Comparison of ENCODE assay signal across 30 mouse cellular contexts in the genomic region with DNA sequence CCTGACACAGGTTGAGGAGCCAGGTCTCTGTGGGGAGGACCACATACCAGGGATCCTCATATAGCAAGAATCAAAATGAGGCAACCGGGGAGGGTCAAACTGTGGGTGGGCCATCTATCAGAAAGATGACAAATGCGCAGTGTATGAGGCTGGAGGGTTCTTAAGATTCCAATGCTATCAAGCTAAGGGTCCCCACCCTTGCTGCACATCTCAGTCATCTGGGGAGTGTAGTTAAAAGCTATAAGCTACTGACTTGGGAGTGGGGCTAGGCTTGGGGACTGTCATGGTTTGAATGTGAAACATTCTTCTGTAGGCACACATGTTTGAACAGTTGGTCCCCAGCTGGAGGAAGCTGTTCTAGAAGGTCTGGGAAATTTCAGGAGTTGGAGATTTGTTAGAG.
DNase-seq lines count a peak whose midpoint lies in the region; ATAC-seq and TF ChIP-seq lines count a peak whose summit lies in the region.
"Had no signal": no experiment of that assay in that cellular context is flagged by ENCODE, and none has a peak within 500 bp of the region (broad histone marks: within the 10 kb centered on the region; RNA-seq: fewer than 3 reads in every experiment).

No protein-coding gene starts in this region.

- H3K36me3 ChIP-seq in heart, embryonic 12.5 days: no peaks in the 10 kb centered on the region
- H3K36me3 ChIP-seq in limb, embryonic 14.5 days (ENCODE audit: control insufficient read depth, insufficient read depth, low read length): no peaks in the 10 kb centered on the region
- no peaks in the 10 kb centered on the region for H3K36me3 ChIP-seq in limb, embryonic 10.5 days
- H3K36me3 ChIP-seq: embryonic facial prominence, embryonic 13.5 days; hindbrain, embryonic 13.5 days; limb, embryonic 12.5 days; neural tube, embryonic 12.5 days had no signal

- peak overlapping the region; percentile 36; the same call in 1 of the 2 replicates for H3K27ac ChIP-seq in heart, embryonic 12.5 days (ENCODE audit: poor library complexity, severe bottlenecking)
- H3K27ac ChIP-seq in limb, embryonic 14.5 days (replicated peaks; ENCODE audit: low read depth, low read length): no peak overlapping the region
- H3K27ac ChIP-seq in limb, embryonic 10.5 days: no peak overlapping the region
- H3K27ac ChIP-seq: embryonic facial prominence, embryonic 13.5 days; hindbrain, embryonic 13.5 days; limb, embryonic 12.5 days; neural tube, embryonic 12.5 days had no signal

- intact Hi-C loops in heart, postnatal 36 days (cut with DNase I): no loop called here
- intact Hi-C loops in heart, postnatal 10 days (cut with DNase I): no loop called here

- H3K4me1 ChIP-seq in heart, embryonic 12.5 days (replicated peaks): peaks cover 18% of the 10 kb centered on the region
- no peaks in the 10 kb centered on the region for H3K4me1 ChIP-seq in limb, embryonic 14.5 days (ENCODE audit: control insufficient read depth, insufficient read depth, low read length)
- H3K4me1 ChIP-seq in limb, embryonic 10.5 days: peaks cover 18% of the 10 kb centered on the region
- H3K4me1 ChIP-seq: embryonic facial prominence, embryonic 13.5 days had no signal

- no peak for DNase-seq in heart, postnatal 36 days
- DNase-seq in heart, postnatal 10 days: peak; percentile 9 to 29
- no peak for DNase-seq in heart, postnatal 4 days
- DNase-seq in limb, embryonic 14.5 days (ENCODE audit: low spot score): peak; percentile 13
- DNase-seq in limb, embryonic 10.5 days (ENCODE audit: low spot score): no peak
- DNase-seq in brain, adult 2 months (ENCODE audit: low read depth, low spot score): peak; percentile 45
- no peak for DNase-seq in thymus, postnatal 4 days
- DNase-seq: adrenal gland, postnatal 14 days; cerebellum, adult 11-12 months; cerebellum, adult 9-11 months; embryo, embryonic 11 days; gastrocnemius, postnatal 10 days; kidney, adult 11 months; kidney, postnatal 36 days; lung, postnatal 10 days; right cerebral cortex, adult 18-20 months; spleen, adult 18-20 months; thymus, adult 2 months; thymus, postnatal 36 days had no signal

- TF ChIP-seq POLR2A in limb, embryonic 14.5 days (IDR thresholded peaks at IDR 0.05; ENCODE audit: borderline replicate concordance, extremely low read depth, insufficient read depth, insufficient read length): no peak

- H3K9ac ChIP-seq in heart, embryonic 12.5 days: no peak overlapping the region
- no peak overlapping the region for H3K9ac ChIP-seq in limb, embryonic 14.5 days (ENCODE audit: low read depth, low read length, severe bottlenecking)
- H3K9ac ChIP-seq: embryonic facial prominence, embryonic 13.5 days; hindbrain, embryonic 13.5 days; limb, embryonic 12.5 days; neural tube, embryonic 12.5 days had no signal

- H3K9me3 ChIP-seq in heart, embryonic 12.5 days (replicated peaks): no peaks in the 10 kb centered on the region
- H3K9me3 ChIP-seq in limb, embryonic 14.5 days (ENCODE audit: control insufficient read depth, low read length): no peaks in the 10 kb centered on the region
- no peaks in the 10 kb centered on the region for H3K9me3 ChIP-seq in limb, embryonic 10.5 days (replicated peaks)
- H3K9me3 ChIP-seq: embryonic facial prominence, embryonic 13.5 days; hindbrain, embryonic 13.5 days; limb, embryonic 12.5 days; neural tube, embryonic 12.5 days had no signal

- no peaks in the 10 kb centered on the region for H3K27me3 ChIP-seq in heart, embryonic 12.5 days (replicated peaks)
- H3K27me3 ChIP-seq in limb, embryonic 14.5 days (ENCODE audit: control insufficient read depth, insufficient read depth, low read length): no peaks in the 10 kb centered on the region
- H3K27me3 ChIP-seq in limb, embryonic 10.5 days (ENCODE audit: low read depth, poor library complexity, severe bottlenecking): no peaks in the 10 kb centered on the region
- H3K27me3 ChIP-seq: embryonic facial prominence, embryonic 13.5 days; limb, embryonic 12.5 days; neural tube, embryonic 12.5 days had no signal

- 44% methylated on average over 2 of the region's 2 CpGs for WGBS in heart, embryonic 12.5 days
- WGBS in limb, embryonic 14.5 days: 83% methylated on average over 2 of the region's 2 CpGs
- WGBS in limb, embryonic 10.5 days: 94% methylated on average over 2 of the region's 2 CpGs

- no peak overlapping the region for H3K4me3 ChIP-seq in heart, embryonic 12.5 days
- no peak overlapping the region for H3K4me3 ChIP-seq in limb, embryonic 14.5 days (replicated peaks; ENCODE audit: low read length)
- H3K4me3 ChIP-seq in limb, embryonic 10.5 days: no peak overlapping the region
- H3K4me3 ChIP-seq: embryonic facial prominence, embryonic 13.5 days; erythroblast, embryonic 14.5 days; hindbrain, embryonic 13.5 days; limb, embryonic 12.5 days; neural tube, embryonic 12.5 days had no signal

- H3K4me2 ChIP-seq in heart, embryonic 12.5 days: no peak overlapping the region
- no peak overlapping the region for H3K4me2 ChIP-seq in limb, embryonic 14.5 days (replicated peaks; ENCODE audit: low read depth, low read length, severe bottlenecking)
- H3K4me2 ChIP-seq: embryonic facial prominence, embryonic 13.5 days; hindbrain, embryonic 13.5 days; limb, embryonic 12.5 days; liver, embryonic 11.5 days; midbrain, embryonic 11.5 days; neural tube, embryonic 12.5 days had no signal

- no peak; the same call in 1 of the 2 replicates for ATAC-seq in heart, embryonic 12.5 days (ENCODE audit: insufficient number of reproducible peaks, low FRiP score)
- no peak for ATAC-seq in limb, embryonic 14.5 days (ENCODE audit: low FRiP score, low read depth)
- ATAC-seq: CD4-positive, CD25-positive, alpha-beta regulatory T cell, adult 4 months; forebrain, embryonic 16.5 days; midbrain, embryonic 16.5 days had no signal

Comparison
In these comparisons a context has a peak if more than half of its experiments do, and no peak if none do; other contexts are left out.
1. DNase-seq: peak in heart, postnatal 10 days (2 of 2), limb, embryonic 14.5 days (single experiment) and brain, adult 2 months (single experiment); none in heart, postnatal 36 days (0 of 2), heart, postnatal 4 days (single experiment), limb, embryonic 10.5 days (single experiment) and thymus, postnatal 4 days (single experiment).